Mouse (Mus musculus): Measurements from ENCODE around the gene Slc26a11. TPM values are rescaled to one million over a fixed set of nuclear protein-coding genes. Genes with fewer than 3 reads are reported as not detected.

The Slc26a11 gene
- 8.0 and 16.1 TPM in 2 replicates for polyA plus RNA-seq (2012; rRNA removed)

DNA sequence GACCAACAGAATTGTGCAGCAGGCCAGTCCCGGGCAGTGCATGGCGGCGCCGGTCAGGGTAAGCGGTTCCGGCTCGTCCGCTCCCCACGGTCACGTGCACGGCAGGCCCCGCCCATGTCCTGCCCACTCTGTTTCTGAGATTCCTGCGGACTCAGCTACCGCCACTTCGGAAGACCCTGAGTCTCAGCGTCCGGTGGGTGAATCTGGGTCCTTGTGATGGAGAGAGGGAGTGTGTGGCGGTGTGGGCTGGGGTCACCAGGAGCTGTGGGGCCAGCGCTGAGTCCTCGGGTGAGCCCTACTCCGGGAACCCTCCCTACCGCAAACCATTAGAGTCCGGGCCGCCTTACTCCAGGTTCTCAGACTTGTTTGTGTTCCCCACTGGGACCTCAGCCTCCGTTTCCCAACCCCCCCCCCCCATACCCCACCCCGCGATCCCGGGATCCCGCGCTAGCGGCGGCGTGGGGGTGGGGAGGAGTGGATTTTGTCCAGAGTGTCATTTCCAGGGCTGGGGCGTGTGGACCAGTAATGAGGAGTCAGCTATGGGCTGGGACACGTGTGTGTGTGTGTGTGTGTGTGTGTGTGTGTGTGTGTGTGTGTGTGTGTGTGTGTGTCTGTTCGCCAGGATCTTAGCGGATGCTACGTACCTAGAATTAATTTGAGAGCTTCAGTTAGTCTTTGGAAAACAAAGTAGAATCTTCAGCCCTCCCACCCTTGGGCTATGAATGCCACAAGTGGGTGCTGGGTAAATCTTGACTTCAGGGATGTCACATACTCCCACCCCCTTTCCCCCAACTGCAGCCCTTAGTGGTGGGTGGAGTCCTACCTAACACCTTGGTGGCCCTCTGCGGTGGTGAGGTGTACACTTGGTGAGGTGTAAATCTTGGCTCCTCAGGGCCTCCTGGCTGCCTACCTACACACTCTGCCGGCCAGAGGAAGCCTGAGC lies at the start of gene Slc26a11, which contains the start of gene Sgsh:
Gene Slc26a11, plus strand, starts transcription at position 115 of the 943 bp plus-strand sequence.
Gene Sgsh, minus strand, starts transcription at position 94 of the 943 bp plus-strand sequence.
- peak; percentile 64 for DNase-seq (ENCODE audit: low read depth, low spot score)
- 1% methylated on average over 40 of the region's 40 CpGs for WGBS

DNA sequence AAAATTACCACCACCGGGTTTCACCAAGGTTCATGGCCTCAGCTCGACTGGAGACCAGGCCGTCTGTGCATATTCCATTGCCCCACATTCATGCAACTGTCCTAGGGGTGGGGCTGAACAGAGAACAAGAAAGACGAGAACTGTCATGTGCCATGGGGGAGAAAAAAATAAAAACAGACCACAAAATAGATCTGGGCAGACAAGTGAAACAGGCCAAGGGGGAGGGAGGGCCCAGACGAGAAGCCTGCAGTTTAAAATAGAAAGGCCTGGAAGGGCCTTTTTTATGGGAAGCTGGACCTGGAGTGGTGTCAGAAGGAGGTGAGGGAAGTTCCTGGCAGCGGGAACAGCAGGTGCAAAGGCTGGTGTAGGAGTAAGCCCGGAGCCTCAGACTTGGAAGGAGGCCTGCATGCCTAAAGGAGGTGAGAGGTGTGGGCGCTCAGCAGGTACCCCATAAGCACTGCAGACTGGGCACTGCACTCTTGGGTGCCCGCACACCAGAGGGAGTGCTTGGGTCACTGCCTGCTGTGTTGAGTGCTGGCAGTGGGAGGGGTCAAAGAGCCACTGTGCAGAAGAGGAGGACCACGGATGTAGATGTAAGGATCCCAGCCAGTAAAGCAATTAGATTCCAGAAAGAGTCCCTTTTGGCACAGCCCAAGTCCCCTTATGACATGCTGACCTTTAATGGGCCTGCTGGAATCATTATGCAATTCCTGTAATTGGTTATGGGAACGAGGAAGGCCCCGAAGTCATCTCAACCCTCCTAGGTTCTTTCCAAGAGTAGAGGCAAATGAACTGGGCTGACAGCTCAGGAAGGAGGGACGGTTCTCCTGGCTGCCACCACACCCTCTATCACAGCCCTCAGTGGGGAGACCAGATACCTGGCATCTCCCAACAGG lies 48.3 kb upstream of the Slc26a11 start:
- 32% methylated on average over 13 of the region's 13 CpGs for WGBS
- no peak for DNase-seq (ENCODE audit: low read depth, low spot score)

DNA sequence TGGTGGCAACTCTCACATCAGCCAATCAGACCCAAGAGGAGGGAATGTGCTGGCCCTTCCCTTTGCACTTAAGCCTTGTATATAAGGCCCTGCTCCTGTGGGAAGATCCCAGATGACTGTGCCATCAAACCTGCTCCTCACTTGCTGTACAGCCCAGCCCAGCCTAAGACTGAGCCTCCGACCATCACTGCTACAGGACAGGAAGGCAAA lies 47.8 kb upstream of the Slc26a11 start, which contains the start of gene Card14:
Gene Card14, plus strand, starts transcription at position 111 of the 210 bp plus-strand sequence.
- no peak for DNase-seq (ENCODE audit: low read depth, low spot score)
- WGBS = 76% methylated on average over 1 of the region's 1 CpGs

DNA sequence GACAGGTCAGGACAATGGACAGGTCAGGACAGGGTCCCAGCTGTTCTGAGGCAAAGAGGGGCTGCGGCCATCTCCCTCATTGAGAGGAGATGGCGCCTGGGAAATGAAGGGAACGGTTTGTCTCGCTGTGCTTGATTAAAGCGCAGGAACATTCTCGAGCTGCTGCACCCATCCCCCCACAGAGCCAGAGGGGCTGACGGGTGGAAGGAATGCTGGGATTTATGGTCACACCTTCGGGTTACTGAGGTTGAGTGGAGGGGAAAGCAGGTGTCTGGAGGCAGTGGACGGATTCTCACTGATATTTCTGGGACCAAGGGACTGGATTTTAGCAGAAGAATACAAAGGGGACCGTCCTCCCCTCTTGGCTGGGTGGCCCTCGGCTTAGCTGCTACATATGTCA lies 47.4 kb upstream of the Slc26a11 start:
- no peak for DNase-seq (ENCODE audit: low read depth, low spot score)
- WGBS = 58% methylated on average over 11 of the region's 11 CpGs

DNA sequence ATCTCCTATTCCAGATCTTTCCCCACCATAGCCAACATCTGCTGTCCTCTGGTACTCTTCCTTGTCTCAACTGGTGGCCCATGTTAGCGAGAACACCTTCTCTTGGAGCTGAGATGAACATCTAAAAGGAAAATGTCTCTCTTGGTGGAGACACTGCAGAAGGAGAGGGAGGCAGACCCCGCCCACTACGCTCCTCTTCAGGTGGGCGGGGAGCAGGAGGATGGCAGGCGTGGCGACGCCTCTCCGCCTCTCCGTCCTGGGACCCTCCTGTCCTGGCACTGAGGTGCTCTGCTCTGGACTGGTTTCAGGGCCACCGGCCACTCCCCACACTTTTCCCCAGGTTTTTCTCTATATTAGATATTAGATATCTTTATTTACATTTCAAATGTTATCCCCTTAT lies 44.7 kb upstream of the Slc26a11 start:
- 15% methylated on average over 10 of the region's 10 CpGs for WGBS
- DNase-seq (ENCODE audit: low read depth, low spot score) = no peak

DNA sequence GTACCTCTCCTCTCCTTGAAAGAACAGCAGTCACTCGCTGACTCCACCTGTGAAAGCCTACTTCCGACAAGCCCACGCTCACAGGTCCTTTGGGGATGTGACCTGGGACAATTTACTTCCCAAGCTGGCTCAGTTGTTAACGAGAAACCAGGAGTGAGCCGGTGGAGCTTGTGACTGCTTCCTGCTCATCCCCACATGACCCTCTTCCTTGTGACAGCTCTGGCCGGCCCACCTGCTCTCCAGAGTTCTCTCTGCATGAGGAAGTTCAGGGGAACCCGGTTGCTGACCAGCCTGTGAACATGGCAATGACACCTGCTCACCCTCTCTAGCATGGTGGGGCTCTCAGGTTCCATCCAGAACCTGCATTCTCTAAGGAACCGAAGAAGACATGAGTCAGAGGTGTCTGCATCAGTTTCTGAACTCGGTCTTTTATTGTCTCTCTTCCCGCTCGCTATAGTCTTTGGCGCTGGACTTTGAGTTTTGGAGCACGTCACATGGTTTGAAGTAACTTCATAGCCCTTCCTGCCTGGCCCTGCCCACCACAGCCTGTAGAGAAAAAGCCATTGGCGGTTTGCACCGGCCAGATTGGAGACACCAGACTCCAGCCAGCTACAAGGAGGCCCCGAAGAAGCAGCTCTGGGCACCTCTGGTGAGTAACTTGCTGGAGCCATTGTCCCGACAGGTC lies 41.0 kb upstream of the Slc26a11 start:
- DNase-seq (ENCODE audit: low read depth, low spot score) = peak; percentile 87
- 28% methylated on average over 17 of the region's 17 CpGs for WGBS

DNA sequence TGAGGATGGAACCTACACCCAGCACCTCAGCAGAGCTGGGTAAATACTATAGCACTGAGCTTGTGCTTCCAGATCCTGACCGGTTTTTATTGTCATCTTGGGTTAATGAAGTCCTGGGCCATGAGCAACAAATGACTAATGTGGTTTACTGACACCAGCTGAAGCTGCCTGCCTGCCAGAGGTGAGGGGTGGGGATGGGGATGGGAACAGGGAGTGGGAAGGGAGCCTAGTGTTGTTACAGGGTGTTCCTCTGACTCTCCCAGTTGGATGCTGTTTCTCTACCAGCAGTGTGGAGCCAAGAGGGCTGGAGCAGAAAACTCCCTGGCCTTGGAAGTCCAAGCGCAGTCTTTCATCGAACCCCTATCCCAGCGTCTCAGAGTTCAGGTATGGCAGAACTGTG lies 38.6 kb upstream of the Slc26a11 start:
- WGBS = 61% methylated on average over 4 of the region's 4 CpGs
- DNase-seq (ENCODE audit: low read depth, low spot score) = no peak

DNA sequence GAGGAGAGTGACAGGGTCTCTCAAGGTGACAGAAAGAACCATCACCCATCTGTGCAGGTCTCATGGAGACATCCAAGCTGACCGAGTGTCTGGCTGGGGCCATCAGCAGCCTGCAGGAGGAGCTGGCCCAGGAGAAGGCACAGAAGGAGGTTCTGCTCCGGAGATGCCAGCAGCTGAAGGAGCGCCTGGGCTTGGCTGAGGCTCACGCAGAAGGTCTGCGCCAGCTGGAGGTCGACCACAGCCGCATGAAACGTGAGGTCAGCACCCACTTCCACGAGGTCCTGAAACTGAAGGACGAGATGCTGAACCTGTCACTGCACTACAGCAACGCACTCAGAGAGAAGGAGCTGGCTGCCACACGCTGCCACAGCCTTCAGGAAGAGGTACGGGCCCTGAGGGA lies 32.8 kb upstream of the Slc26a11 start:
- WGBS = 79% methylated on average over 13 of the region's 13 CpGs
- DNase-seq (ENCODE audit: low read depth, low spot score) = no peak

DNA sequence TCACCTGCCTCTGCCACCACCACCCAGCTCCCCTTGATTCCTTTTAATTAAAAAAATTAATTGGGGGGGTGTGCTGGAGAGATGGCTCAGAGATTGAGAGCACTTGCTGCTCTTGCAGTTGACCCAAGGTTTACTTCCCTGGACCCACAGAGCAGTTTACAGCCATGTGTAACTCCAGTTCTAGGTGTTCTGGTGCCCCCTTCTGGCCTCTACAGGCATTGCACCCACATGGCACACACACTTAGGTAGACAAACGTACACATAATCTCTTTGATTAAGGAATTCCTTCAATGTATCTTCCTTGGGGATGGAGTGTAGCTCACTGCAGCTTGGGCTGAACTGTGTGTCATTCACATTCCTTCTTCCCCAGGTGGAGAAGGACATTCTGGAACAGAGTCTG lies 30.3 kb upstream of the Slc26a11 start:
- no peak for DNase-seq (ENCODE audit: low read depth, low spot score)
- 95% methylated on average over 1 of the region's 1 CpGs for WGBS

DNA sequence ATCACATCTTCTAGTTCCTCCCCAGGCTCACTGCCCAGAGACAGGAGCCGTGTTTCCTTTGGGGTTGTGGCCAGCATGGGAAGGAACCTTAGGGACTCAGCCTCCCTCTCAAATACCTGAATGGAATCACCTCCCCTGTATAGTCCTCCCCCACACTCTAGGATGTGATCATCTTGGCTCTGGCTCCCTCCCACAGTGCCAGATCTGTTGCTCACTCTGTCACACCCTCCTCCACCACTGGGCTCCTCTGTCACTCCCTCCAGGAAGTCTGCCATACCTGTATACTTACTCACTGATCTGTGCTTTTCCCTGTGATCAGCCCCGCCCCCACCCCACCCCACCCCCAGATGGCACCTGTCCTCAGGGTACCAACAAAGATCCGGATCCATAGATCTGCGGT lies 24.8 kb upstream of the Slc26a11 start:
- 54% methylated on average over 4 of the region's 4 CpGs for WGBS
- DNase-seq (ENCODE audit: low read depth, low spot score) = no peak

DNA sequence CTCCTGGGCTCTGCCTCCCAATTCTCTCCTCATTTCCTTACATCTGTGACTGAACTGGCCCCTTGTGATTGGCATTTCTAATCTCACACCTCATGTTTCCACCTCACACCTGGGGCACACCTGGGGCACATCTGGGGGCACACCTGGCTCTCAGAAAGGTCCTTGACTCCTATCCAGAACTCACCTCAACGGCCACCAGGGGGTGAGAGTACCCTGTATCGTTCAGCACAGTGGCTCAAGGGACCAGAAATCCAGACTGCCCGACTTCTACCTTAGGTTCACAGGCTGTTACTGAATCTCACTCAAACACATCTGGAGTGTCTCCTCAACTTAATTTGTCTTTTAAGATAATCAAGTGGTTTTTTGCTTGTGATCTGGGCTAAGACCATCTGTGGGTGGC lies 23.4 kb upstream of the Slc26a11 start:
- 40% methylated on average over 3 of the region's 3 CpGs for WGBS
- DNase-seq (ENCODE audit: low read depth, low spot score) = no peak

DNA sequence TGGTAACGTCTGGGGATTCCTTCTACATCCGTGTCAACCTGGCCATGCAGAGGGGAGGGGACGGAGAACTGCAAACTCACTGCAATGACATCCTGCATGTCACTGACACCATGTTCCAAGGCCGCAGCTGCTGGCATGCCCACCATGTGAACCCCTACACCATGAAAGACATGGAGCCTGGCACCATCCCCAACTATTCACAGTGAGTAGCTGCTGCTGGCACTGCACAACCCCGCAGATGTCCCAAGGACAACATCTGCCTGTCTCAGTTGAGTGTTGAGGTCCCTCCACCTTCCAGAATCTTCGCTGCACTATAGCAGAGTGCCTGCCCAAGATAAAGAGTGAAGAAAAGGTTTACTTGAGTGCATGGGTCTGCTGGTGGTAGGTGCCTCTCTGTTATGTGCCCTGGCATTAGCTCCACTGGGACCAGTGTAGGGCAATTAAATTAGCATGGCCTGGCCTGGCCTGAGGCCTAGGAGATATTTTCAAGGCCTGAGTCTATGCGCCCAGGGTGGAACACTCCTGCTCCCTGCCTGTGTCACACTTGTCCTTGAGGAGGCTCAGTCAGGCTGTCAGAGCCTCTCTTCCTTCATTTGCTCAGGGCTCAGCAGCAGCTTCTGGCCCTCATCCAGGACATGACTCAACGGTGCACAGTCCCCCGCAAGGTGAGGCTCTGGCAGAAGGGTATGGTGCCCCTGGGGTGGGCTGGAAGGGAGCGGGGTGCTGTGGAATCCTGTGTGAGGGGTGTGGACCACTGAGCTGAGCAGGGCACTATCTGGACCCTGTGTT lies 16.9 kb upstream of the Slc26a11 start:
- WGBS = 76% methylated on average over 10 of the region's 10 CpGs
- DNase-seq (ENCODE audit: low read depth, low spot score) = no peak

DNA sequence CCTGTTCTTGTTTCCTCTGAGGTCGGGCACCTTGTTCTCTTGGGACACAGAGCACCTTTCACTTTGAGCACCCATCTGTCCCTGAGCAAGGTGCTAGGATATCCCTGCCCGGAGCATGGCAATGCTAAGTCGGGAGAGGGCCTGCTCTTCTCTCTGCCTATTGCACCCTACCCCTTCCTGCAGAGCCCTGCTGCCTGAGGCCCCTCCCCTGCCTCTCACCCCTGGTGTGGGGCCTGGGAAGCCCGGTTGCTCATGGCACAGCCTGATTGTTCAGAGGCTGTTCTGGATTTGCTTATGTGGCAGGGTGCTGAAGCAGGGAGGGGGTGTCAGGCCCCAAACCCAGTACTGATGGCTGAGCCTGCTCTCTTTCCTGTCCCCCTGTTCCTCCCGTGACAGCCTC lies 16.2 kb upstream of the Slc26a11 start:
- 49% methylated on average over 5 of the region's 5 CpGs for WGBS
- DNase-seq (ENCODE audit: low read depth, low spot score) = no peak

DNA sequence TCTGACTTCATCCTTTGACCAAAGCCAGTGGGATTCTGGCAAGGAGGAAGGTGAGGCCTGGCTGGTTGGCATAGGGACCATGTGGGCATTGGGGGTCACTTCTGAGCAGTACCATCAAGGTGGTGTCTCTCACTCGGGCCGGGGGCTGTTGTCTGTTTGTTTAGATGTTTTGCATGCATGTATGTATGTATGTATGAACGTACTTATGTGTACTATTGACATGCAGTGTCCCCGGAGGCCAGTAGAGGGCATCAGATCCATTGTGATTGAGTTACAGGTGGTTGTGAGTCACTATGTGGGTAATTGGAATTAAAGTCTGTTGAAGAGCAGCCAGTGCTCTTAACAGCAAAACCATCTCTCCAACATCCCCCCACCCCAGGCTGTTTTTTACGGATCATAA lies 15.7 kb upstream of the Slc26a11 start:
- WGBS = 2% methylated on average over 5 of the region's 5 CpGs

DNA sequence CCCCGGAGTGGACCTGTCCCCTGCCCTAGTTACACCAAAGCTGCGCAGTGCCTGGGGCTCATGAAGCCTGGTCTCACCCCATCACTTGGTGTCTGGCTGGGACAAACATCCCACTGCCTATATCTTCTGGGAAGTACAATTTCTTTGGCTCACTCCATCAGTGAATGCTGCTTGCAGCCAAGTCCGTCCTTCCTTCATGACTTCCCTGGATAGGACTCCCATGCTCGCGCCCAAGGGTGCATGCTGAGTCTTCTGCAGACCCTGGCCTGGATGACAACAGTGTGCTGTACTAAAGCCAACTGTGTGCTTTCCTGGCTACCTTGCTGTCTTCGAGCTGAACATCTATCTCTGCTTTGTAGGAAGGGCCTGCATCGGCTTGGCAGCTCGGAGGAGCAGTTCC lies 11.2 kb upstream of the Slc26a11 start:
- no peak for DNase-seq (ENCODE audit: low read depth, low spot score)
- WGBS = 80% methylated on average over 8 of the region's 8 CpGs

More for the DNA sequence above, 15.7 kb upstream of the Slc26a11 start:
- peak; percentile 46 for DNase-seq (ENCODE audit: low read depth, low spot score)

DNA sequence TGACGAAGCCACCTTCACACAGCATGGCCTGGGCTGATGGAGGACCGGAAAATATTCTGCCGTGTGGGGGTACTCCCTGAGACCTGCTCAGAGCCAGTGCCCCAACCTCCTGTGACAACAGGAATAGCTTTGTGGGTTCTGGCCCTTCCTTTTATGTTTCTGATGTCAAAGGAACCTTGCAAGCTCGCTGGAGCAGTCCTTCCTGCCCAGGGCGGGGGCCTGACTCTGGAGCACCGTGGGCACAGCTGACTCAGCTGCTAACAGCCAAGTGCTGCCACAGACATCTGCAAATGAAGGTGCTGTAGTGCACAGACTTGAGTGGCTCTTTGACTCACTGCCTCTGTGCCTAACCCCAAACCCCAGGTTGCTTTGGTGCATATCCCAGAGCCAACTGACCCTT lies 10.5 kb upstream of the Slc26a11 start:
- no peak for DNase-seq (ENCODE audit: low read depth, low spot score)
- 52% methylated on average over 6 of the region's 6 CpGs for WGBS

DNA sequence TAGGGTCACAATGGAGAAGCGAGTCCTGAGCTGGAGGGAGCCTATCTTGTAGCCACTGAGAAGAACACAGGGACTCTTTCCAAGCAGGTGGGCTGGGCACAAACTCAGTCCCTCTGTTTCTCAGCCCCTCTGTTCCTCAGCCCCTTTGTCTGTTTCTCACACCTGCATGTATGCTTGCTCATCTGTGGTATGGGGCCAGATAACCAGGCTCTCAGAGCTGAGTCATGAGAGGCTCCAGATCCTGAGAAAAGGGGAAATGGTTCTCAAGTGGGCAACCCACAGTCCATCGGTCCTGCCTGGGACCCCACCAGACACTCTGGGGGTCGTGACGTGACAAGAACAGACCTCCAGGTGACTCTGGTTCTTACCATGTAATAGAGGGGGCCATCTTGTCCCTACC lies 8.2 kb upstream of the Slc26a11 start:
- DNase-seq (ENCODE audit: low read depth, low spot score) = no peak
- WGBS = 88% methylated on average over 4 of the region's 4 CpGs

DNA sequence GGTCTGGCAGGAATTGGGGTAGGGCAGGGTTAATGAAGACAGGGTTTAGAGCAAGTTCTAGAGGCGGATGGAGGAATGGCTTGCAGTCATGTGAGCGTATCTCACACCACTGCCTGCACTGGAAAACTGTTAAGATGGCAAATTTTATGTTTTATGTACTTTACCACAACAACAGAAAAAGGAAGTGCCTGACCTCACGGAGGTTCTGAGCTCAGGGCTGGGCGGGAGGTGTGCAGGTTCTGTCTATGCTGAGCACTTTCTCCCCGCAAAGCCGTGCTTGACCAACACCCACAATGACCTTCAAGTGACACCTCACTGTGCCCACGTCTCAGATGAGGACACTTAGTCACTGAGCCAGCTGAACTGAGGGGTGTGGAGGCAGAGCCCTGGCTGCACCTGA lies 3.2 kb upstream of the Slc26a11 start:
- DNase-seq (ENCODE audit: low read depth, low spot score) = no peak
- 73% methylated on average over 7 of the region's 7 CpGs for WGBS

DNA sequence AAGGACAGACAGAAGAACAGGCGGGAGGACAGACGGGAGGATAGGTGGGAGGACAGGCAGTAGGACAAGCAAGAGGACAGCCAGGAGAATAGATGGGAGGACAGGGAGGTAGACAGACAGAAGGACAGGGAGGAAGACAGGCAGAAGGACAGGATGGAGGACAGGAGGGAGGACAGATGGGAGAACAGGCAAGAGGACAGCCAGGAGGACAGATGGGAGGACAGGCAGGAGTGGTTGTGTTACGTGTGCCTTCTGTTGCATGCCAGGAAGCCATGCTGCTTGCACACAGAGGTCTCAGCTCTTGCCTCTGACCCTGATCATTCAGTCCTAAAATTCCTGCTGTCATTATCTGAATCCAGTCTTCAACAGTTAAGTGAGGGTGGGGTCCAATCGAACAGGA lies 1.4 kb upstream of the Slc26a11 start:
- no peak for DNase-seq (ENCODE audit: low read depth, low spot score)
- 76% methylated on average over 4 of the region's 4 CpGs for WGBS

Data from large intestine, adult 2 months (tissue).